Mouse (Mus musculus) kidney, postnatal 0 days (tissue): Measurements from ENCODE around the gene Tra2a. TPM values are rescaled to one million over a fixed set of nuclear protein-coding genes. Genes with fewer than 3 reads are reported as not detected.

Source experiments
- ATAC-seq: fragments of 200-750 bp; cut with Nextera tagmentation; replicated peaks from 2 replicates; pipeline ENCODE4 v1.8.0; 2017; ENCODE audit warnings: low read depth, moderate number of reproducible peaks, moderate TSS enrichment, moderate library complexity; ENCODE audit not compliant: low FRiP score
- DNase-seq: peaks from one replicate; pipeline ENCODE4 v3.0.0-alpha.2; 2016; ENCODE audit warnings: low spot score
- H3K27ac ChIP-seq: fragments of 300-500 bp; sonication (generic); 2 replicates; pipeline ENCODE4 v1.5.1; 2014; ENCODE audit warnings: mild to moderate bottlenecking
- H3K27me3 ChIP-seq: fragments of 300-500 bp; sonication (generic); 2 replicates; pipeline ENCODE4 v1.6.1; 2014; ENCODE audit warnings: low read length, mixed read lengths; ENCODE audit not compliant: insufficient read depth
- H3K36me3 ChIP-seq: fragments of 300-500 bp; sonication (generic); 2 replicates; pipeline ENCODE4 v1.6.1; 2014; ENCODE audit warnings: low read length, mixed read lengths; ENCODE audit not compliant: insufficient read depth
- H3K4me1 ChIP-seq: fragments of 300-500 bp; sonication (generic); replicated peaks from 2 replicates; pipeline ENCODE4 v1.6.1; 2014; ENCODE audit warnings: antibody characterized with exemption, low read length, mixed read lengths; ENCODE audit not compliant: insufficient read depth
- H3K4me2 ChIP-seq: fragments of 300-500 bp; sonication (generic); 2 replicates; pipeline ENCODE4 v1.6.1; 2014; ENCODE audit warnings: mild to moderate bottlenecking, low read length, moderate library complexity, mixed read lengths
- H3K4me3 ChIP-seq: fragments of 300-500 bp; sonication (generic); replicated peaks from 2 replicates; pipeline ENCODE4 v1.5.1; 2014; ENCODE audit warnings: low read depth, low read length
- H3K9ac ChIP-seq: fragments of 300-500 bp; sonication (generic); 2 replicates; pipeline ENCODE4 v1.6.1; 2014; ENCODE audit warnings: low read depth, low read length
- H3K9me3 ChIP-seq: fragments of 300-500 bp; sonication (generic); replicated peaks from 2 replicates; pipeline ENCODE4 v1.6.1; 2016; ENCODE audit warnings: low read length, inconsistent platforms, mixed read lengths
- CTCF ChIP-seq: IDR thresholded peaks from 2 replicates; pipeline ENCODE4 v1.5.1; 2016; ENCODE audit warnings: antibody characterized with exemption, low read depth, mild to moderate bottlenecking, moderate library complexity
- WGBS: fragments of 180-500 bp; shearing (Covaris S2); extraction: QIAGEN DNeasy Blood & Tissue Kit; methylation state at CpG from one replicate; pipeline ENCODE4 v1.1.7; 2014; 5-methylcytosine and 5-hydroxymethylcytosine counted together
- polyA plus RNA-seq: library from polyadenylated mRNA; unstranded; fragments of >200 nt; fragmentation: Nextera tagmentation; extraction: Ambion mirVana; gene quantifications from 2 replicates; pipeline ENCODE4 v1.2.1, GENCODE M21; 2015

Gene Tra2a
- polyA plus RNA-seq, 1 experiment from 2014 or later = 60.9 TPM

DNA sequence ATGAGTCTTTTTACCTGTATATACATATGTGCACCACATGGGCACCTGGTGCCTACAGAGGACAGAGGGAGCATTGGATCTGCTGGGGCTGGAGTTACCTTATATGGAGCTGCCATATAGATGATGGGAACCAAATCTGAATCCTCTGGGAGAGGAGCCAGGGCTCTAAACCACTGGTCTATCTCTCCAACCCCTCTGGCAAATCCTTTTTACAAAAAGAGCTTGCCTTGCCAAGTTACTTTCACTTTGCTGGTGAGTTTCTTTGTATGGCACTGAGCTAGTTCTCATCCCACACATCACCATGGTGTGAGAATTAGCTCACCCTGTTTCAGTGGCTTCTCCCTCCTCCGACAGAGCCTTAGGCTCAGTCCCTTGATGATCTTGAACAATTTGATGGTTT lies 57.4 kb downstream of the Tra2a start:
- Histone ChIP-seq H3K9me3 (no peaks in the 10 kb centered on the region), H3K27ac (no peak overlapping the region), H3K4me3 (no peak overlapping the region), H3K27me3 (no peaks in the 10 kb centered on the region), H3K4me2 (no peak overlapping the region), H3K9ac (no peak overlapping the region), H3K36me3 (no peaks in the 10 kb centered on the region), H3K4me1 (peaks cover 11% of the 10 kb centered on the region)
- ATAC-seq (no peak), DNase-seq (no peak)
- no peak for TF ChIP-seq CTCF
- WGBS = 76% methylated on average over 1 of the region's 1 CpGs

DNA sequence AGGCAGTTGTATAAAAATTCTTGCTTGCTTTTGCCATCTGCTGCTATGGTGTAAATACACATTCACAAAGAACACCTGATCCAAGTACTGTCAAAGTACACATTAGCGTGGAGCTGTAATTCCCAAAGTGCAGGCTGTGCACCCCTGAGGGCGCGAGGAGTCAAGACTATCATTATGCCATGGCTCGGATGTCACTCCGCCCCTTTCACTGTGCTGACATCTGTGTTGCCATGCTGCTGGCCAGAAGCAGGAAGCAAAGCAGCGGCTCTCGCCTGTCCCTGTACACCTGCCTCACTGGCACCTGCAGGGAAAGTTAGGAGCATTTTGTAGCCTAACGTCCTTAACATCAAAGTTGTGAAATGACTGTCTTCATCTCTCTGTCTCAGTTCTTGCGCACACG lies 68.6 kb downstream of the Tra2a start:
- ATAC-seq = no peak
- Histone ChIP-seq H3K4me2 (no peak overlapping the region), H3K36me3 (no peaks in the 10 kb centered on the region), H3K4me1 (no peaks in the 10 kb centered on the region), H3K27ac (no peak overlapping the region), H3K9me3 (no peaks in the 10 kb centered on the region), H3K4me3 (no peak overlapping the region), H3K9ac (no peak overlapping the region), H3K27me3 (no peaks in the 10 kb centered on the region)
- 79% methylated on average over 10 of the region's 10 CpGs for WGBS
- no peak for DNase-seq
- no peak for TF ChIP-seq CTCF

DNA sequence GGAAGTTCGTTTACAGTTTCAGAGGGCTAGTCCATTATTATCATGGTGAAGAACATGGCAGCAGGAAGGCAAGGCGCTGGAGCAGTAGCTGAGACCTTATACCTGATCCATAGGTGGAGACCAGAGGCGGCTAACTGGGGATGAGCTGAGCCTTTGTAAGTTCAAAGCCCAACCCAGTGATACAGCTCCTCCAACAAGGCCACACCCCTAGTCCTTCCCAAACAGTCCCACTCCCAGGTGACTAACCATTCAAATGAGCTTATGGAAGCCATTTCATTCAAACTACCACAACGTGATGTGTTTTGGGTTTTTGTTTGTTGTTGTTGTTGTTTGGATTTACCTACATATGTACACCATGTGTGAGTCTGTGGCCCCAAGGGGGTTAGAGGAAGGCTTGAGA lies 69.3 kb downstream of the Tra2a start:
- WGBS = 97% methylated on average over 4 of the region's 4 CpGs
- no peaks in the 10 kb centered on the region for H3K27me3 ChIP-seq
- no peak overlapping the region for H3K4me3 ChIP-seq
- TF ChIP-seq CTCF = no peak
- H3K36me3 ChIP-seq = no peaks in the 10 kb centered on the region
- no peak overlapping the region for H3K27ac ChIP-seq
- H3K4me1 ChIP-seq = no peaks in the 10 kb centered on the region
- DNase-seq = no peak
- no peak overlapping the region for H3K9ac ChIP-seq
- H3K9me3 ChIP-seq = no peaks in the 10 kb centered on the region
- no peak for ATAC-seq
- no peak overlapping the region for H3K4me2 ChIP-seq

Other genes starting within 250 kb of the Tra2a start
- gene Gpnmb, start 227.5 kb downstream of the Tra2a start, polyA plus RNA-seq = 0.36 and 0.47 TPM in 2 replicates
- gene Malsu1, start 190.2 kb downstream of the Tra2a start, polyA plus RNA-seq = 113 and 123 TPM in 2 replicates
- 20.5 and 20.6 TPM in 2 replicates for gene Igf2bp3, start 49.1 kb downstream of the Tra2a start, polyA plus RNA-seq
- gene Ccdc126, start 55.2 kb upstream of the Tra2a start, polyA plus RNA-seq = 15.8 and 16.4 TPM in 2 replicates
- gene Fam221a, start 103.7 kb upstream of the Tra2a start, polyA plus RNA-seq = 5.1 and 7.5 TPM in 2 replicates
- gene Stk31, start 131.6 kb upstream of the Tra2a start, polyA plus RNA-seq = not detected in 2 replicates